Mouse (Mus musculus): Measurements from ENCODE around the gene Krtap17-1. TPM values are rescaled to one million over a fixed set of nuclear protein-coding genes. Genes with fewer than 3 reads are reported as not detected.

Krtap17-1 gene
- polyA plus RNA-seq, 1 experiment from 2014 or later = 4.9 TPM

DNA sequence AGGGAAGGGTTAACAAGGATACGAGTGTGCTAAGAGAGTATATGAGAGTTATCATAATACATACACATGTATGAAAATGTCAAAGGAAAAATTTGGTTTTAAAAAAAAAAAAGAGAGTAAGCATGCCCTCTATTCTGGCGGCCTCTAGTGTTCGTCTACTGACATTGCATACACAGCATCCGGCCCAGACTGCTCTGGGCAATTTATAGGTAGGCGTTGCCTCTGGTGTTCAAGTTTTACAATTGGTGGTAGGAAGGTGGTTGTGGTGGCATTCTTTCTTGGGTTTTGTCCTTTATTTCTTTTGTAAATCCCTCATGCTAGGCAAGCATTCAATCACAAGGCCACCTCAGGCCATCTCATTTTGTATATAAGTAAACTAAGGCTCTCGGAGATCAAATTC lies 11.1 kb upstream of the Krtap17-1 start:
- no peak overlapping the region for H3K4me2 ChIP-seq (replicated peaks)

GRCm38 (mm10) chr11:99999091-99999490 lies 5.3 kb upstream of the Krtap17-1 start:
- no peak overlapping the region for H3K27ac ChIP-seq (replicated peaks)
- H3K9me3 ChIP-seq (replicated peaks) = no peaks in the 10 kb centered on the region
- peaks cover 5% of the 10 kb centered on the region; the same call in 1 of the 2 replicates for H3K27me3 ChIP-seq
- no peaks in the 10 kb centered on the region for H3K4me1 ChIP-seq
- no peak overlapping the region for H3K4me3 ChIP-seq (replicated peaks)
- H3K36me3 ChIP-seq = no peaks in the 10 kb centered on the region
- 89% methylated on average over 7 of the region's 7 CpGs for WGBS
- ATAC-seq (ENCODE audit: insufficient number of reproducible peaks, low FRiP score, low TSS enrichment, low read depth) = peak; percentile 39; the same call in 1 of the 2 replicates
- no peak overlapping the region for H3K9ac ChIP-seq
- no peak overlapping the region for H3K4me2 ChIP-seq (replicated peaks)

More for the DNA sequence above, 11.1 kb upstream of the Krtap17-1 start:
- no peak for ATAC-seq (ENCODE audit: insufficient number of reproducible peaks, low FRiP score, low TSS enrichment, low read depth)
- Histone ChIP-seq H3K27me3 (no peaks in the 10 kb centered on the region), H3K4me3 (replicated peaks) (no peak overlapping the region), H3K36me3 (no peaks in the 10 kb centered on the region), H3K4me1 (no peaks in the 10 kb centered on the region), H3K27ac (replicated peaks) (no peak overlapping the region), H3K9ac (no peak overlapping the region), H3K9me3 (replicated peaks) (no peaks in the 10 kb centered on the region)
- 18% methylated on average over 6 of the region's 6 CpGs for whole genome bisulfite sequencing

DNA sequence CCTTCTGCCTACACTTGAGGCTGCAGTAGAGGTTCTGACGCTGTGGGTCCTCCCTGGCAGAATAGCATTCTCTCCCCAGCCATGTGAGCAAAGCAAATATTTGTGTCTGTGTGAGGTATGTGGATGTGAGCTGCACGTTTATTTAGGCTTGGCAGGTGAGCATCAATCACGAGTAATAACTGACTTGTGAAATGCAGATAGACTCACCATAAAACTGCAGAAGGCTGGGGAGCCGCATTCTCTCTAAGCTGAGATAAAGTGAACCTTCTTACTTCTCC lies 529 bp upstream of the Krtap17-1 start:
- WGBS = 54% methylated on average over 4 of the region's 4 CpGs
- no peaks in the 10 kb centered on the region for H3K36me3 ChIP-seq
- no peaks in the 10 kb centered on the region for H3K9me3 ChIP-seq (replicated peaks)
- H3K9ac ChIP-seq = no peak overlapping the region
- H3K4me1 ChIP-seq = no peaks in the 10 kb centered on the region
- ATAC-seq (ENCODE audit: insufficient number of reproducible peaks, low FRiP score, low TSS enrichment, low read depth) = no peak
- no peak overlapping the region for H3K27ac ChIP-seq (replicated peaks)
- peaks cover 19% of the 10 kb centered on the region for H3K27me3 ChIP-seq
- H3K4me2 ChIP-seq (replicated peaks) = no peak overlapping the region
- H3K4me3 ChIP-seq (replicated peaks) = no peak overlapping the region

DNA sequence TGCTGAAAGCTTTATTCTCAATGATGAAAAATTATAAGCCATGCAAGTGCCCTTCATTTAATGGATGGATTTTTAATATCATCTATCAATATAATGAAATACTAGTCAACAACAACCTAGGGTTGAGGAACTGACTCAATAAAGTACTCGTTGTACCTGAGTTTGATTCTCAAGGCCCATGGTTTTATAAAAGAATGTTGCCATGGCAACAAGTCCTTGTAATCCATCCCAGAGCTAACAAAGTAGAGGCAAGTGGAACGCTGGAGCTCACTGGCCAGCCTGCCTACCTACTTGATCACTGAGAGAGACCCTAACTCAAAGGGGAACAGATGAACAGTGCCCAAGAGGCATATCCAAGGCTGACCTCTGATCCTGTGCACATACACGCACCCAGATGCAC lies 3.2 kb downstream of the Krtap17-1 start:
- Histone ChIP-seq H3K36me3 (no peaks in the 10 kb centered on the region), H3K4me1 (no peaks in the 10 kb centered on the region), H3K27ac (replicated peaks) (no peak overlapping the region), H3K4me3 (replicated peaks) (no peak overlapping the region), H3K4me2 (replicated peaks) (no peak overlapping the region), H3K27me3 (peaks cover 19% of the 10 kb centered on the region), H3K9me3 (replicated peaks) (no peaks in the 10 kb centered on the region), H3K9ac (no peak overlapping the region)
- 78% methylated on average over 3 of the region's 3 CpGs for WGBS
- no peak for ATAC-seq (ENCODE audit: insufficient number of reproducible peaks, low FRiP score, low TSS enrichment, low read depth)

DNA sequence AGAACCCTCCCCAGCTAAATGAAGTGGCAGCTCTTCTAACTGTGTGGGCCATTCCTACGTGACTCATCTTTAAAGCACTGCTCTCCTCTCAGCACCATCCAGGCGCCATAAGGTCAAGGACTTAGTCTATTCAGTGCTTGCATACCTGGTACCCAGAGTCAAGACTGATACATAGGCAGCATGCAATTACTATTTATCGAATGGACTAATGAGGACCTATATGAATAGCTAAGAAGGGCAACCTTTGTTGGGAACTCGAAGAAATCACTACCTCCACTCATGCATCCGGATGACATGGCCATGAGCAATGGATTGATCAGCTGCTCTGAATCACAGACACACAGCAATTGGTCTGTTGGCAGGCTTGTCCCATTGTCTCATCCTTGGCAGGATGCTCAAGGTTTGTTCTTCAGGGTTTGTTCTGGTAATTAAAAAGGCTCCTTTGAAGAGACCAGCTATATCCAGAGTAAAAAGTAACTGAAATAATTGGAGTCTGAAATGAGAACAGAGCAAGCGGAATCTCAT lies 3.9 kb downstream of the Krtap17-1 start:
- Histone ChIP-seq H3K4me2 (replicated peaks) (no peak overlapping the region), H3K9ac (no peak overlapping the region), H3K27ac (replicated peaks) (no peak overlapping the region), H3K27me3 (peaks cover 19% of the 10 kb centered on the region), H3K4me3 (replicated peaks) (no peak overlapping the region), H3K9me3 (replicated peaks) (no peaks in the 10 kb centered on the region), H3K36me3 (no peaks in the 10 kb centered on the region), H3K4me1 (no peaks in the 10 kb centered on the region)
- 85% methylated on average over 6 of the region's 6 CpGs for WGBS
- ATAC-seq (ENCODE audit: insufficient number of reproducible peaks, low FRiP score, low TSS enrichment, low read depth) = no peak

DNA sequence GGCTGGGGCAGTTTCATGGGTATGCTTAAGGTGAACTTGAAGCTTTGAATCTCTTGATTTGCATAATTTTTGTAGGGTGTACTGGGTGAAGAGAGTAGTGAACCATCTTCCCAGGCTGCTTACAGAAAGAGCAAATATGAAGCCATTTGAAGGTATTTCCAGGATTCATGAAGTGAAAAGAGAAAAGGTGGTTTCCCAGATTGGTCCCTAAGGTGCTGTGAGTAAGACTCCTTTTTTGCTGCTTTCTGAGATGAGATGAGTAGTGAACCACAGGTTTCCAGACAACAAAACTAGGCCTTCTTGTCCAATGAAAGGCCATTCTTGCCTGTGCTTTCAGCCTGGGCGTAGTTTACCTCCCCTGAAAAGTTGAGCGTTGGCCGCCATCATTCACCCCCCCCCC lies 5.3 kb downstream of the Krtap17-1 start:
- H3K27ac ChIP-seq (replicated peaks) = no peak overlapping the region
- ATAC-seq (ENCODE audit: insufficient number of reproducible peaks, low FRiP score, low TSS enrichment, low read depth) = no peak
- no peak overlapping the region for H3K9ac ChIP-seq
- 89% methylated on average over 3 of the region's 3 CpGs for WGBS
- H3K9me3 ChIP-seq (replicated peaks) = no peaks in the 10 kb centered on the region
- peaks cover 8% of the 10 kb centered on the region for H3K27me3 ChIP-seq
- H3K4me2 ChIP-seq (replicated peaks) = no peak overlapping the region
- no peak overlapping the region for H3K4me3 ChIP-seq (replicated peaks)
- H3K36me3 ChIP-seq = no peaks in the 10 kb centered on the region
- no peaks in the 10 kb centered on the region for H3K4me1 ChIP-seq

DNA sequence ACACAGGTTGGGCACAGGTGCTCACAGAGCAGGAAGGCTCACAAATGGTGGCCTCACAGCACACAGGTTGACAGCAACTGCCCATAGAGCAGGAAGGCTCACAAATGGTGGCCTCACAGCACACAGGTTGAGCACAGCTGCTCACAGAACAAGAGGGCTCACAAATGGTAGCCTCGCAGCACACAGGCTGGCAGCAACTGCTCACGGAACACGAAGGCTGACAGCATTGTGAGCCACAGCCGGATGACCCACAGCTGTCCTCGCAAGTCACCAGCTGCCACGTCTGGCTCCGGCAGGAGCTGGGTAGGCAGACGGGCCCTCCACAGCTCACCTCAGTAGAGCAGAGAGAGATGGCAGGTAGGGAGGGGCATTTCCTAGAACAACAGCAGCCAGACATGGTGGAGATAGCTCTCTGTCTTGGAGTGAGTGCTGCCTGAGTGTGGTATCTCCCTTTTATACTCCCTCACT lies 7.6 kb downstream of the Krtap17-1 start, which contains the start of gene Krtap16-1:
TSS of gene Krtap16-1 (minus strand) at position 418 of the 468 bp plus-strand sequence.
- Histone ChIP-seq H3K27ac (replicated peaks) (no peak within 1 kb of the TSS), H3K4me1 (no peaks in the 10 kb centered on the region), H3K9ac (no peak within 1 kb of the TSS), H3K9me3 (replicated peaks) (no peaks in the 10 kb centered on the region), H3K4me3 (replicated peaks) (no peak within 1 kb of the TSS), H3K27me3 (no peaks in the 10 kb centered on the region; the same call in 1 of the 2 replicates), H3K4me2 (replicated peaks) (no peak within 1 kb of the TSS), H3K36me3 (no peaks in the 10 kb centered on the region)
- ATAC-seq (ENCODE audit: insufficient number of reproducible peaks, low FRiP score, low TSS enrichment, low read depth) = peak; percentile 29; the same call in 1 of the 2 replicates
- 79% methylated on average over 8 of the region's 8 CpGs for WGBS

DNA sequence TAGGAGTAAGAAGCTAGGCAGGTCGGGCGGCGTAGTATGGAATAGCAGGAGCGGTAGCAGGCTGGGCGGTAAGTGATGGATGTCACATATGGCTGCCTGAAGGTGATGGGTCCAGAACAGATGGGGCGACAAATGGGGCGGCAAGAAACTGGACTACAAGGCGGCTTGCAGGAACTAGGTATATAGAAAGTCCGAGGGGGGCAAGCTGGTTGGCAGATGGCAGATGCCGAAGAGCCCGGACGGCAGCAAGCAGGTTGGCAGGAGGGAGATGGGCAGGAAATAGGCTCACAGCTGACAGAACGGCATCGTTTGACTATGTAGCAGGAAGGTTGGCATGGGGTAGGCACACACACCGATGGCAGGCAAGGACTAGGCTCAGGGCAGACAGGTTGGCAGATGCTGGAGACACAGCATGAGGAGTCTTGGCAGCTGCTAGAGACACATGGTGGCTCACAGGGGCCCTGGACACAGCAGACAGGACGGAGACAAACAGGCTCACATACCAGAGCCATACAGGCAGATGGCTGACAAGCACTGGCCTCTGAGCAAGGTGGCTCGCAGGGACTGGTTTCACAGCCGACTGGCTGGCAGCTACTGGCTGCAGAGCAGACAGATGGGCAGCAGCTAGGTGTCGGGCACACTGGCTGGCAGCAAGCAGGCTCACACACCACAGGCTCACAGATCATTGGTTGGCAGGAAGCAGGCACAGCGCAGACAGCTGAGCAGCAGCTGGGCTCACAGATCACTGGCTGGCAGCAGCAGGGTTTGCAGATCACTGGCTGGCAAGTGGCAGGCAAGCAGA lies 8.3 kb downstream of the Krtap17-1 start:
- Histone ChIP-seq H3K27ac (replicated peaks) (no peak overlapping the region), H3K4me2 (replicated peaks) (no peak overlapping the region), H3K9me3 (replicated peaks) (no peaks in the 10 kb centered on the region), H3K9ac (no peak overlapping the region), H3K36me3 (no peaks in the 10 kb centered on the region), H3K4me1 (no peaks in the 10 kb centered on the region), H3K27me3 (no peaks in the 10 kb centered on the region; the same call in 1 of the 2 replicates), H3K4me3 (replicated peaks) (no peak overlapping the region)
- peak; percentile 15; the same call in 1 of the 2 replicates for ATAC-seq (ENCODE audit: insufficient number of reproducible peaks, low FRiP score, low TSS enrichment, low read depth)
- 75% methylated on average over 20 of the region's 20 CpGs for WGBS

DNA sequence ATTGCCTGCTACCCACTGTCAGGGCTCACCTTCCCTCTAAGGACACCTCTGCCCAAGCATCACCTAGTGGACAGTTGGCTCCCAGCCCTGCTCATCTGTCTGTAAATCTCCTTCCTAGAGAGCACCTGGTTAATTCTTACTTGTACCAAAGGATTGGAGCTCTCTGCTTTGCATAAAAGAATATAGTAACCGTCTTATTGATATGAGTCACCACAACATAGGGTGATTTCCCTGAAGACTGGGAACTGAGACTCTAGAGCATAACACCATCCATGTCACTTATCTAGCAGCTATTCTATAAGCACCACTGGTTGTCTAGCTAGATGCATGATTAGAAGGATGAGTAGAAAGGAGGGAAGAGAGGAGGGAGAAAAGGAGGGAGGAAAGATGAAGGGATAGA lies 10.4 kb downstream of the Krtap17-1 start:
- Histone ChIP-seq H3K4me2 (replicated peaks) (no peak overlapping the region), H3K27me3 (no peaks in the 10 kb centered on the region; the same call in 1 of the 2 replicates), H3K27ac (replicated peaks) (no peak overlapping the region), H3K9me3 (replicated peaks) (no peaks in the 10 kb centered on the region), H3K36me3 (no peaks in the 10 kb centered on the region), H3K4me1 (no peaks in the 10 kb centered on the region), H3K4me3 (replicated peaks) (no peak overlapping the region), H3K9ac (no peak overlapping the region)
- WGBS = 88% methylated on average over 1 of the region's 1 CpGs
- ATAC-seq (ENCODE audit: insufficient number of reproducible peaks, low FRiP score, low TSS enrichment, low read depth) = no peak

- WGBS = 84% methylated on average over 9 of the region's 9 CpGs
- H3K27me3 ChIP-seq = no peaks in the 10 kb centered on the region; the same call in 1 of the 2 replicates
- H3K4me2 ChIP-seq (replicated peaks) = no peak overlapping the region
- H3K36me3 ChIP-seq = no peaks in the 10 kb centered on the region
- H3K4me1 ChIP-seq = no peaks in the 10 kb centered on the region
- H3K4me3 ChIP-seq (replicated peaks) = no peak overlapping the region
- no peaks in the 10 kb centered on the region for H3K9me3 ChIP-seq (replicated peaks)
- no peak overlapping the region for H3K27ac ChIP-seq (replicated peaks)
- no peak for ATAC-seq (ENCODE audit: insufficient number of reproducible peaks, low FRiP score, low TSS enrichment, low read depth)
- H3K9ac ChIP-seq = no peak overlapping the region
Observed at GRCm38 (mm10) chr11:99982731-99983130, 11.1 kb downstream of the Krtap17-1 start.

DNA sequence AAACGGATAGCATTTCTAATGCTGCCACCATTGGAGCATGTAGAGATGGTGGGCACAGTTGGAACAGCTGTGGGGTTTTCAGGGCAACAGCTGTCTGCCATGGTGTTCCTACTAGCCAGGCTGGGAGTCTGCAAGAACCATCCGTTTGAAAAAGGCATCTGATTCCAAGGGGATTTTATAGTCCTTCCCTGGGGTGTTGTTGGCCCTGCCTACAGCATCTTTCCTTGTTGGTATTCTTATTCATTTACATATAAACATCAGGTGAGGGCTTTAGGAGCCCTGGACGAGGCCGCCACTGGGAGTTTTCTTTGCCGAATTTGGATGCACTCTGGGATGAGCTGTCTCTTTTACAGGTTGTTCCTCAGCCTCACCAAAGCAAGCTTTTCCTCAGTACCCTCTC lies 14.8 kb downstream of the Krtap17-1 start, which contains the start of gene Krtap29-1:
TSS of gene Krtap29-1 (minus strand) at position 101 of the 400 bp plus-strand sequence.
- Histone ChIP-seq H3K9me3 (replicated peaks) (0 out of 2 replicates have a peak, but pooled peaks cover 5% of the 10 kb centered on the region), H3K27me3 (no peaks in the 10 kb centered on the region), H3K4me1 (no peaks in the 10 kb centered on the region), H3K4me2 (replicated peaks) (no peak within 1 kb of the TSS), H3K4me3 (replicated peaks) (no peak within 1 kb of the TSS), H3K9ac (no peak within 1 kb of the TSS), H3K27ac (replicated peaks) (no peak within 1 kb of the TSS), H3K36me3 (no peaks in the 10 kb centered on the region)
- 62% methylated on average over 5 of the region's 5 CpGs for WGBS
- ATAC-seq (ENCODE audit: insufficient number of reproducible peaks, low FRiP score, low TSS enrichment, low read depth) = no peak
